Mouse (Mus musculus) limb, embryonic 12.5 days (tissue): ENCODE measurements around the gene Bicral. TPM values are rescaled to one million over a fixed set of nuclear protein-coding genes. Genes with fewer than 3 reads are reported as not detected.

Experiments
- ATAC-seq: fragments of 200-750 bp; cut with Nextera tagmentation; 2 replicates; pipeline ENCODE4 v1.8.0; 2017; ENCODE audit warnings: low read depth, moderate TSS enrichment; ENCODE audit not compliant: insufficient number of reproducible peaks, insufficient read depth, low FRiP score, low TSS enrichment
- H3K27ac ChIP-seq: fragments of 300-500 bp; sonication (generic); 2 replicates; pipeline ENCODE4 v1.5.1; 2016; ENCODE audit warnings: mild to moderate bottlenecking, moderate library complexity
- H3K27me3 ChIP-seq: fragments of 300-500 bp; sonication (generic); 2 replicates; pipeline ENCODE4 v1.6.1; 2016; ENCODE audit warnings: mild to moderate bottlenecking, moderate library complexity
- H3K36me3 ChIP-seq: fragments of 300-500 bp; sonication (generic); 2 replicates; pipeline ENCODE4 v1.6.1; 2016; ENCODE audit warnings: mild to moderate bottlenecking, moderate library complexity
- H3K4me1 ChIP-seq: fragments of 300-500 bp; sonication (generic); replicated peaks from 2 replicates; pipeline ENCODE4 v1.6.1; 2016
- H3K4me2 ChIP-seq: fragments of 300-500 bp; sonication (generic); 2 replicates; pipeline ENCODE4 v1.6.1; 2016; ENCODE audit warnings: mild to moderate bottlenecking, moderate library complexity
- H3K4me3 ChIP-seq: fragments of 300-500 bp; sonication (generic); replicated peaks from 2 replicates; pipeline ENCODE4 v1.5.1; 2016; ENCODE audit warnings: mild to moderate bottlenecking
- H3K9ac ChIP-seq: fragments of 300-500 bp; sonication (generic); replicated peaks from 2 replicates; pipeline ENCODE4 v1.6.1; 2016; ENCODE audit warnings: mild to moderate bottlenecking, moderate library complexity
- H3K9me3 ChIP-seq: fragments of 300-500 bp; sonication (generic); 2 replicates; pipeline ENCODE4 v1.6.1; 2016; ENCODE audit warnings: mild to moderate bottlenecking, moderate library complexity
- WGBS: fragments of 180-500 bp; shearing (Covaris S2); methylation state at CpG from one replicate; pipeline ENCODE4 v1.1.7; 2016; 5-methylcytosine and 5-hydroxymethylcytosine counted together
- polyA plus RNA-seq: library from polyadenylated mRNA; unstranded; fragments of >200 nt; fragmentation: Nextera tagmentation; extraction: Ambion mirVana; gene quantifications from 2 replicates; pipeline ENCODE4 v1.2.1, GENCODE M21; 2016

Bicral gene
- polyA plus RNA-seq, 1 experiment from 2014 or later, result 4.8 TPM

- WGBS, result 86% methylated on average over 12 of the region's 12 CpGs
These were observed 40.5 kb downstream of the Bicral start for GRCm38 (mm10) chr17:46817734-46818158.

GRCm38 (mm10) chr17:46816306-46816705, 42.0 kb downstream of the Bicral start:
- H3K9ac ChIP-seq, result no peak overlapping the region
- no peak overlapping the region for H3K27ac ChIP-seq
- H3K27me3 ChIP-seq, result no peaks in the 10 kb centered on the region
- peaks cover 66% of the 10 kb centered on the region for H3K36me3 ChIP-seq
- ATAC-seq, result no peak
- no peak overlapping the region for H3K4me2 ChIP-seq
- WGBS, result 69% methylated on average over 13 of the region's 13 CpGs
- H3K4me3 ChIP-seq, result no peak overlapping the region
- H3K4me1 ChIP-seq, result no peaks in the 10 kb centered on the region
- H3K9me3 ChIP-seq, result no peaks in the 10 kb centered on the region

More at GRCm38 (mm10) chr17:46817734-46818158, 40.5 kb downstream of the Bicral start:
- Histone ChIP-seq H3K27me3 (no peaks in the 10 kb centered on the region), H3K4me3 (no peak overlapping the region), H3K9ac (no peak overlapping the region), H3K36me3 (peaks cover 65% of the 10 kb centered on the region), H3K4me2 (no peak overlapping the region), H3K4me1 (no peaks in the 10 kb centered on the region), H3K9me3 (no peaks in the 10 kb centered on the region), H3K27ac (no peak overlapping the region)
- ATAC-seq, result no peak

- Histone ChIP-seq H3K4me3 (no peak overlapping the region), H3K9me3 (no peaks in the 10 kb centered on the region), H3K4me1 (no peaks in the 10 kb centered on the region), H3K36me3 (peaks cover 61% of the 10 kb centered on the region), H3K27ac (no peak overlapping the region), H3K4me2 (no peak overlapping the region), H3K27me3 (no peaks in the 10 kb centered on the region), H3K9ac (no peak overlapping the region)
- WGBS, result 87% methylated on average over 6 of the region's 6 CpGs
- ATAC-seq, result no peak
These were observed 43.8 kb downstream of the Bicral start for GRCm38 (mm10) chr17:46814497-46814896.

- Histone ChIP-seq H3K27ac (no peak overlapping the region), H3K4me2 (no peak overlapping the region), H3K27me3 (no peaks in the 10 kb centered on the region), H3K9ac (no peak overlapping the region), H3K4me3 (no peak overlapping the region), H3K9me3 (no peaks in the 10 kb centered on the region), H3K4me1 (no peaks in the 10 kb centered on the region), H3K36me3 (peaks cover 60% of the 10 kb centered on the region)
- ATAC-seq, result no peak
- WGBS, result 87% methylated on average over 8 of the region's 8 CpGs
These were observed 44.6 kb downstream of the Bicral start for GRCm38 (mm10) chr17:46813637-46814036.

- 96% methylated on average over 1 of the region's 1 CpGs for WGBS
- Histone ChIP-seq H3K4me2 (no peak overlapping the region), H3K4me1 (no peaks in the 10 kb centered on the region), H3K9ac (no peak overlapping the region), H3K9me3 (no peaks in the 10 kb centered on the region), H3K36me3 (peaks cover 63% of the 10 kb centered on the region), H3K27ac (no peak overlapping the region), H3K27me3 (no peaks in the 10 kb centered on the region), H3K4me3 (no peak overlapping the region)
- no peak for ATAC-seq
These were observed 45.8 kb downstream of the Bicral start for GRCm38 (mm10) chr17:46812442-46812841.

GRCm38 (mm10) chr17:46810672-46811071, 47.6 kb downstream of the Bicral start:
- no peak for ATAC-seq
- H3K36me3 ChIP-seq, result peaks cover 72% of the 10 kb centered on the region

GRCm38 (mm10) chr17:46809131-46809830, 49.0 kb downstream of the Bicral start:
- Histone ChIP-seq H3K36me3 (peaks cover 71% of the 10 kb centered on the region), H3K27me3 (no peaks in the 10 kb centered on the region), H3K4me2 (no peak overlapping the region), H3K4me1 (no peaks in the 10 kb centered on the region), H3K4me3 (no peak overlapping the region), H3K9ac (no peak overlapping the region), H3K9me3 (no peaks in the 10 kb centered on the region), H3K27ac (no peak overlapping the region)
- no peak for ATAC-seq
- WGBS, result 89% methylated on average over 6 of the region's 6 CpGs

More at GRCm38 (mm10) chr17:46810672-46811071, 47.6 kb downstream of the Bicral start:
- H3K4me1 ChIP-seq, result no peaks in the 10 kb centered on the region
- H3K9ac ChIP-seq, result no peak overlapping the region
- H3K27ac ChIP-seq, result no peak overlapping the region
- no peak overlapping the region for H3K4me2 ChIP-seq
- WGBS, result 89% methylated on average over 3 of the region's 3 CpGs
- no peak overlapping the region for H3K4me3 ChIP-seq
- no peaks in the 10 kb centered on the region for H3K9me3 ChIP-seq
- no peaks in the 10 kb centered on the region for H3K27me3 ChIP-seq

GRCm38 (mm10) chr17:46808376-46808775, 49.9 kb downstream of the Bicral start:
- H3K9ac ChIP-seq, result no peak overlapping the region
- no peak for ATAC-seq
- no peaks in the 10 kb centered on the region for H3K4me1 ChIP-seq
- H3K27ac ChIP-seq, result no peak overlapping the region
- no peaks in the 10 kb centered on the region for H3K9me3 ChIP-seq
- no peak overlapping the region for H3K4me2 ChIP-seq
- H3K27me3 ChIP-seq, result no peaks in the 10 kb centered on the region
- H3K36me3 ChIP-seq, result peaks cover 74% of the 10 kb centered on the region
- 92% methylated on average over 10 of the region's 10 CpGs for WGBS
- H3K4me3 ChIP-seq, result no peak overlapping the region

- H3K4me2 ChIP-seq, result no peak overlapping the region
- no peak overlapping the region for H3K27ac ChIP-seq
- WGBS, result 87% methylated on average over 6 of the region's 6 CpGs
- no peak for ATAC-seq
- H3K4me1 ChIP-seq, result no peaks in the 10 kb centered on the region
- no peaks in the 10 kb centered on the region for H3K9me3 ChIP-seq
- no peak overlapping the region for H3K9ac ChIP-seq
- no peaks in the 10 kb centered on the region for H3K27me3 ChIP-seq
- peaks cover 61% of the 10 kb centered on the region for H3K36me3 ChIP-seq
- no peak overlapping the region for H3K4me3 ChIP-seq
These were observed 56.5 kb downstream of the Bicral start for GRCm38 (mm10) chr17:46801761-46802160.

GRCm38 (mm10) chr17:46799680-46800079, 58.6 kb downstream of the Bicral start:
- Histone ChIP-seq H3K9me3 (no peaks in the 10 kb centered on the region), H3K4me3 (no peak overlapping the region), H3K27me3 (no peaks in the 10 kb centered on the region), H3K4me2 (no peak overlapping the region), H3K4me1 (no peaks in the 10 kb centered on the region), H3K9ac (no peak overlapping the region), H3K36me3 (peaks cover 45% of the 10 kb centered on the region), H3K27ac (no peak overlapping the region)
- no peak for ATAC-seq
- 83% methylated on average over 10 of the region's 10 CpGs for WGBS

- H3K9ac ChIP-seq, result no peak overlapping the region
- H3K27ac ChIP-seq, result no peak overlapping the region
- H3K27me3 ChIP-seq, result no peaks in the 10 kb centered on the region
- WGBS, result 51% methylated on average over 4 of the region's 8 CpGs
- peaks cover 35% of the 10 kb centered on the region for H3K36me3 ChIP-seq
- no peak overlapping the region for H3K4me2 ChIP-seq
- ATAC-seq, result no peak
- H3K4me1 ChIP-seq, result no peaks in the 10 kb centered on the region
- H3K4me3 ChIP-seq, result no peak overlapping the region
- H3K9me3 ChIP-seq, result no peaks in the 10 kb centered on the region
These were observed 60.9 kb downstream of the Bicral start for GRCm38 (mm10) chr17:46797386-46797785.

- Histone ChIP-seq H3K27ac (no peak overlapping the region), H3K4me1 (no peaks in the 10 kb centered on the region), H3K4me2 (no peak overlapping the region), H3K4me3 (no peak overlapping the region), H3K27me3 (no peaks in the 10 kb centered on the region), H3K9ac (no peak overlapping the region), H3K9me3 (no peaks in the 10 kb centered on the region), H3K36me3 (peaks cover 29% of the 10 kb centered on the region)
- no peak for ATAC-seq
- WGBS, result 85% methylated on average over 4 of the region's 4 CpGs
These were observed 61.5 kb downstream of the Bicral start for GRCm38 (mm10) chr17:46796743-46797142.
